Mouse (Mus musculus) limb, embryonic 14.5 days (tissue): ENCODE data around the gene Cttnbp2nl. TPM values are rescaled to one million over a fixed set of nuclear protein-coding genes. Genes with fewer than 3 reads are reported as not detected.

Experiments used
- ATAC-seq: fragments of 200-750 bp; cut with Nextera tagmentation; 2 replicates; pipeline ENCODE4 v1.8.0; 2017; ENCODE audit warnings: low read depth, moderate number of reproducible peaks, moderate TSS enrichment; ENCODE audit not compliant: low FRiP score
- DNase-seq: peaks from one replicate; pipeline ENCODE4 v3.0.0-alpha.2; 2015; ENCODE audit warnings: low spot score
- H3K27ac ChIP-seq: fragments of 300-500 bp; sonication (generic); replicated peaks from 2 replicates; pipeline ENCODE4 v1.5.1; 2014; ENCODE audit warnings: low read depth, mild to moderate bottlenecking, low read length, moderate library complexity, mixed read lengths
- H3K27me3 ChIP-seq: fragments of 300-500 bp; sonication (generic); 2 replicates; pipeline ENCODE4 v1.6.1; 2014; ENCODE audit warnings: low read length, mixed read lengths; ENCODE audit not compliant: control insufficient read depth, insufficient read depth
- H3K36me3 ChIP-seq: fragments of 300-500 bp; sonication (generic); 2 replicates; pipeline ENCODE4 v1.6.1; 2014; ENCODE audit warnings: mild to moderate bottlenecking, low read length, moderate library complexity, mixed read lengths; ENCODE audit not compliant: control insufficient read depth, insufficient read depth
- H3K4me1 ChIP-seq: fragments of 300-500 bp; sonication (generic); 2 replicates; pipeline ENCODE4 v1.6.1; 2014; ENCODE audit warnings: antibody characterized with exemption, low read length, mixed read lengths; ENCODE audit not compliant: control insufficient read depth, insufficient read depth
- H3K4me2 ChIP-seq: fragments of 300-500 bp; sonication (generic); replicated peaks from 2 replicates; pipeline ENCODE4 v1.6.1; 2014; ENCODE audit warnings: low read depth, mild to moderate bottlenecking, low read length, moderate library complexity; ENCODE audit not compliant: severe bottlenecking
- H3K4me3 ChIP-seq: fragments of 300-500 bp; sonication (generic); replicated peaks from 2 replicates; pipeline ENCODE4 v1.5.1; 2014; ENCODE audit warnings: low read length
- H3K9ac ChIP-seq: fragments of 300-500 bp; sonication (generic); 2 replicates; pipeline ENCODE4 v1.6.1; 2014; ENCODE audit warnings: mild to moderate bottlenecking, low read depth, low read length, moderate library complexity; ENCODE audit not compliant: severe bottlenecking
- H3K9me3 ChIP-seq: fragments of 300-500 bp; sonication (generic); 2 replicates; pipeline ENCODE4 v1.6.1; 2016; ENCODE audit warnings: low read length; ENCODE audit not compliant: control insufficient read depth
- POLR2A ChIP-seq: fragments of 200-500 bp; IDR thresholded peaks from 2 replicates; pipeline ENCODE4 v1.8.0; 2012; ENCODE audit warnings: inconsistent platforms, mild to moderate bottlenecking, moderate library complexity, borderline replicate concordance; ENCODE audit not compliant: insufficient read depth, insufficient read length; ENCODE audit errors: extremely low read depth
- WGBS: fragments of 180-500 bp; shearing (Covaris S2); extraction: QIAGEN DNeasy Blood & Tissue Kit; methylation state at CpG from one replicate; pipeline ENCODE4 v1.1.7; 2014; 5-methylcytosine and 5-hydroxymethylcytosine counted together
- polyA plus RNA-seq, 2 experiments: library from polyadenylated mRNA; depleted of rRNA in 1 of 2; stranded (reverse) in 1 of 2; unstranded in 1 of 2; fragments of >200 nt; fragmentation: Nextera tagmentation in 1 of 2; extraction: Ambion mirVana in 1 of 2; gene quantifications; 2 replicates each; pipeline versions ENCODE4 v1.2.1 to v1.2.3; 2012 to 2014

Gene Cttnbp2nl
- polyA plus RNA-seq, 2 experiments, result 12.0 to 29.5 TPM

- Histone ChIP-seq H3K36me3 (peaks cover 39% of the 10 kb centered on the region), H3K4me2 (no peak overlapping the region), H3K4me3 (no peak overlapping the region), H3K27me3 (no peaks in the 10 kb centered on the region), H3K27ac (no peak overlapping the region), H3K9me3 (no peaks in the 10 kb centered on the region), H3K4me1 (no peaks in the 10 kb centered on the region), H3K9ac (no peak overlapping the region)
- TF ChIP-seq POLR2A, result no peak
- 89% methylated on average over 23 of the region's 23 CpGs for WGBS
- no peak for DNase-seq
- ATAC-seq, result no peak
These were observed 99.9 kb downstream of the Cttnbp2nl start for GRCm38 (mm10) chr3:104952891-104953670.

Other genes starting within 250 kb of the Cttnbp2nl start
- gene Mov10, start 234.6 kb downstream of the Cttnbp2nl start, polyA plus RNA-seq (2012; rRNA removed), result 32.7 and 41.4 TPM in 2 replicates
- 41.6 and 43.4 TPM in 2 replicates for gene Mov10, start 234.6 kb downstream of the Cttnbp2nl start, polyA plus RNA-seq (2014; fragmentation: Nextera tagmentation; extraction: Ambion mirVana)
- gene St7l, start 189.1 kb downstream of the Cttnbp2nl start, polyA plus RNA-seq (2012; rRNA removed), result 18.1 and 18.4 TPM in 2 replicates
- gene St7l, start 189.1 kb downstream of the Cttnbp2nl start, polyA plus RNA-seq (2014; fragmentation: Nextera tagmentation; extraction: Ambion mirVana), result 36.7 and 40.4 TPM in 2 replicates
- gene Capza1, start 188.6 kb downstream of the Cttnbp2nl start, polyA plus RNA-seq (2012; rRNA removed), result 82.1 and 88.6 TPM in 2 replicates
- 198 and 208 TPM in 2 replicates for gene Capza1, start 188.6 kb downstream of the Cttnbp2nl start, polyA plus RNA-seq (2014; fragmentation: Nextera tagmentation; extraction: Ambion mirVana)
- 3.1 and 3.6 TPM in 2 replicates for gene Wnt2b, start 91.2 kb downstream of the Cttnbp2nl start, polyA plus RNA-seq (2012; rRNA removed)
- gene Wnt2b, start 91.2 kb downstream of the Cttnbp2nl start, polyA plus RNA-seq (2014; fragmentation: Nextera tagmentation; extraction: Ambion mirVana), result 1.4 and 1.5 TPM in 2 replicates
- not detected in 2 replicates for gene 4930564D02Rik, start 13.7 kb upstream of the Cttnbp2nl start, polyA plus RNA-seq (2012; rRNA removed)
- not detected in 2 replicates for gene 4930564D02Rik, start 13.7 kb upstream of the Cttnbp2nl start, polyA plus RNA-seq (2014; fragmentation: Nextera tagmentation; extraction: Ambion mirVana)